Mouse (Mus musculus) limb, embryonic 15.5 days (tissue): ENCODE measurements around the gene Olfr821. TPM values are rescaled to one million over a fixed set of nuclear protein-coding genes. Genes with fewer than 3 reads are reported as not detected.
"Not testable (repeated sequence)": the region's sequence is repeated elsewhere in the genome, so short reads cannot be mapped to it uniquely, and the experiment has no call there.

Experiments used
- ATAC-seq: fragments of 200-750 bp; cut with Nextera tagmentation; 2 replicates; pipeline ENCODE4 v1.8.0; 2017; ENCODE audit warnings: low read depth, moderate TSS enrichment; ENCODE audit not compliant: insufficient number of reproducible peaks, low FRiP score, low TSS enrichment
- H3K27ac ChIP-seq: fragments of 300-500 bp; sonication (generic); 2 replicates; pipeline ENCODE4 v1.5.1; 2015; ENCODE audit warnings: moderate library complexity, mild to moderate bottlenecking, inconsistent platforms
- H3K27me3 ChIP-seq: fragments of 300-500 bp; sonication (generic); 2 replicates; pipeline ENCODE4 v1.6.1; 2015; ENCODE audit warnings: inconsistent platforms
- H3K36me3 ChIP-seq: fragments of 300-500 bp; sonication (generic); 2 replicates; pipeline ENCODE4 v1.6.1; 2015; ENCODE audit warnings: inconsistent platforms
- H3K4me1 ChIP-seq: fragments of 300-500 bp; sonication (generic); 2 replicates; pipeline ENCODE4 v1.6.1; 2015; ENCODE audit warnings: inconsistent platforms
- H3K4me2 ChIP-seq: fragments of 300-500 bp; sonication (generic); 2 replicates; pipeline ENCODE4 v1.6.1; 2015; ENCODE audit warnings: mild to moderate bottlenecking, inconsistent platforms
- H3K4me3 ChIP-seq: fragments of 300-500 bp; sonication (generic); 2 replicates; pipeline ENCODE4 v1.5.1; 2015; ENCODE audit warnings: mild to moderate bottlenecking, inconsistent platforms
- H3K9ac ChIP-seq: fragments of 300-500 bp; sonication (generic); 2 replicates; pipeline ENCODE4 v1.6.1; 2015; ENCODE audit warnings: inconsistent platforms
- H3K9me3 ChIP-seq: fragments of 300-500 bp; sonication (generic); 2 replicates; pipeline ENCODE4 v1.6.1; 2016; ENCODE audit warnings: inconsistent platforms
- WGBS: fragments of 180-500 bp; shearing (Covaris S2); methylation state at CpG from one replicate; pipeline ENCODE4 v1.1.7; 2015; 5-methylcytosine and 5-hydroxymethylcytosine counted together
- polyA plus RNA-seq: library from polyadenylated mRNA; unstranded; fragments of >200 nt; fragmentation: Nextera tagmentation; extraction: Ambion mirVana; gene quantifications from 2 replicates; pipeline ENCODE4 v1.2.1, GENCODE M21; 2015

The Olfr821 gene
- not detected in 2 replicates for polyA plus RNA-seq

- no peak for ATAC-seq
- no peak within 1 kb of the TSS for H3K4me2 ChIP-seq
- no peaks in the 10 kb centered on the region for H3K9me3 ChIP-seq
- H3K4me1 ChIP-seq, result no peaks in the 10 kb centered on the region
- H3K27me3 ChIP-seq, result no peaks in the 10 kb centered on the region
- no peak within 1 kb of the TSS for H3K9ac ChIP-seq
- no peak within 1 kb of the TSS for H3K4me3 ChIP-seq
- no peak within 1 kb of the TSS for H3K27ac ChIP-seq
- H3K36me3 ChIP-seq, result no peaks in the 10 kb centered on the region
Observed at GRCm38 (mm10) chr10:130030048-130030447, at the start of gene Olfr821. Gene Olfr821, plus strand, starts transcription at chr10:130030348.

GRCm38 (mm10) chr10:129981867-129982266 lies 48.3 kb upstream of the Olfr821 start:
- H3K4me3 ChIP-seq, H3K9ac ChIP-seq, H3K36me3 ChIP-seq, H3K27me3 ChIP-seq, ATAC-seq, H3K27ac ChIP-seq, H3K9me3 ChIP-seq, H3K4me2 ChIP-seq, H3K4me1 ChIP-seq: not testable (repeated sequence)
- no CpG with 5 or more reads among the region's 3 CpGs for WGBS

- not testable (repeated sequence) for H3K9me3 ChIP-seq, H3K27ac ChIP-seq, H3K4me2 ChIP-seq, H3K9ac ChIP-seq, ATAC-seq, H3K4me3 ChIP-seq, H3K36me3 ChIP-seq, H3K4me1 ChIP-seq, H3K27me3 ChIP-seq
- no CpG with 5 or more reads among the region's 1 CpGs for WGBS
Observed at GRCm38 (mm10) chr10:129984962-129985361, 45.2 kb upstream of the Olfr821 start, which contains the start of gene Gm10310. Gene Gm10310, minus strand, starts transcription at chr10:129985062.

- 85% methylated on average over 4 of the region's 4 CpGs for WGBS
- H3K36me3 ChIP-seq, H3K9ac ChIP-seq, ATAC-seq, H3K4me1 ChIP-seq, H3K4me3 ChIP-seq, H3K27ac ChIP-seq, H3K9me3 ChIP-seq, H3K4me2 ChIP-seq, H3K27me3 ChIP-seq: not testable (repeated sequence)
Observed at GRCm38 (mm10) chr10:130004104-130004503, 26.0 kb upstream of the Olfr821 start.

- not testable (repeated sequence) for H3K4me2 ChIP-seq, H3K27me3 ChIP-seq, H3K36me3 ChIP-seq, H3K27ac ChIP-seq, H3K9me3 ChIP-seq, H3K4me3 ChIP-seq, H3K4me1 ChIP-seq, H3K9ac ChIP-seq, ATAC-seq
- 83% methylated on average over 4 of the region's 4 CpGs for WGBS
Observed at GRCm38 (mm10) chr10:130005366-130005765, 24.8 kb upstream of the Olfr821 start.

- no peak for ATAC-seq
- Histone ChIP-seq H3K9ac (no peak within 1 kb of the TSS), H3K27me3 (no peaks in the 10 kb centered on the region), H3K4me1 (no peaks in the 10 kb centered on the region), H3K27ac (no peak within 1 kb of the TSS), H3K4me3 (no peak within 1 kb of the TSS), H3K9me3 (no peaks in the 10 kb centered on the region), H3K4me2 (no peak within 1 kb of the TSS), H3K36me3 (no peaks in the 10 kb centered on the region)
Observed at GRCm38 (mm10) chr10:130012321-130012720, 17.8 kb upstream of the Olfr821 start, which contains the start of gene Olfr820. Gene Olfr820, plus strand, starts transcription at chr10:130012621.

- Histone ChIP-seq H3K9ac (no peak overlapping the region), H3K4me2 (no peak overlapping the region), H3K4me1 (no peaks in the 10 kb centered on the region), H3K27ac (no peak overlapping the region), H3K9me3 (no peaks in the 10 kb centered on the region), H3K36me3 (no peaks in the 10 kb centered on the region), H3K4me3 (no peak overlapping the region), H3K27me3 (no peaks in the 10 kb centered on the region)
- ATAC-seq, result no peak
- WGBS, result 72% methylated on average over 6 of the region's 6 CpGs
Observed at GRCm38 (mm10) chr10:130037096-130037495, 6.9 kb downstream of the Olfr821 start.

GRCm38 (mm10) chr10:130070910-130071309 lies 40.8 kb downstream of the Olfr821 start, which contains the start of gene Olfr822:
Gene Olfr822, plus strand, starts transcription at chr10:130071210.
- H3K9me3 ChIP-seq, result no peaks in the 10 kb centered on the region
- no peaks in the 10 kb centered on the region for H3K27me3 ChIP-seq
- no peaks in the 10 kb centered on the region for H3K36me3 ChIP-seq
- no peak within 1 kb of the TSS for H3K4me3 ChIP-seq
- H3K9ac ChIP-seq, result no peak within 1 kb of the TSS
- H3K4me2 ChIP-seq, result no peak within 1 kb of the TSS
- no peaks in the 10 kb centered on the region for H3K4me1 ChIP-seq
- no peak for ATAC-seq
- H3K27ac ChIP-seq, result no peak within 1 kb of the TSS

Other genes with a start within 250 kb of the Olfr821 start
- not detected in 2 replicates for gene Olfr810, start 235.4 kb upstream of the Olfr821 start, polyA plus RNA-seq
- gene Olfr811, start 226.0 kb upstream of the Olfr821 start, polyA plus RNA-seq, result not detected in 2 replicates
- not detected in 2 replicates for gene Olfr812, start 184.3 kb upstream of the Olfr821 start, polyA plus RNA-seq
- gene Olfr813, start 175.0 kb upstream of the Olfr821 start, polyA plus RNA-seq, result not detected in 2 replicates
- gene Olfr814, start 150.5 kb upstream of the Olfr821 start, polyA plus RNA-seq, result not detected in 2 replicates
- not detected in 2 replicates for gene Olfr815, start 124.5 kb upstream of the Olfr821 start, polyA plus RNA-seq
- gene Olfr816, start 114.8 kb upstream of the Olfr821 start, polyA plus RNA-seq, result not detected in 2 replicates
- gene Olfr818, start 81.2 kb upstream of the Olfr821 start, polyA plus RNA-seq, result not detected in 2 replicates
- gene Olfr819, start 63.1 kb upstream of the Olfr821 start, polyA plus RNA-seq, result not detected in 2 replicates
- gene Olfr247, start 54.2 kb upstream of the Olfr821 start, polyA plus RNA-seq, result not detected in 2 replicates
- not detected in 2 replicates for gene Gm10310, start 45.3 kb upstream of the Olfr821 start, polyA plus RNA-seq
- not detected in 2 replicates for gene Olfr820, start 17.7 kb upstream of the Olfr821 start, polyA plus RNA-seq
- not detected in 2 replicates for gene Olfr822, start 40.9 kb downstream of the Olfr821 start, polyA plus RNA-seq
- not detected in 2 replicates for gene Olfr823, start 85.0 kb downstream of the Olfr821 start, polyA plus RNA-seq
- not detected in 2 replicates for gene Olfr824, start 99.7 kb downstream of the Olfr821 start, polyA plus RNA-seq
- gene Olfr825, start 136.4 kb downstream of the Olfr821 start, polyA plus RNA-seq, result not detected in 2 replicates
- not detected in 2 replicates for gene Olfr826, start 153.8 kb downstream of the Olfr821 start, polyA plus RNA-seq
- gene Olfr827, start 184.1 kb downstream of the Olfr821 start, polyA plus RNA-seq, result not detected in 2 replicates
- gene Neurod4, start 249.9 kb downstream of the Olfr821 start, polyA plus RNA-seq, result 0.05 TPM in 1 of 2 replicates, not detected in the other